Mouse (Mus musculus): ENCODE measurements around the gene Fam107b. TPM values are rescaled to one million over a fixed set of nuclear protein-coding genes. Genes with fewer than 3 reads are reported as not detected.

Fam107b gene
- polyA plus RNA-seq, 1 experiment from 2014 or later: 35.4 TPM

GRCm38 (mm10) chr2:3727225-3727930 is 157.1 kb downstream of the Fam107b start:
- 79% methylated on average over 5 of the region's 5 CpGs for WGBS
- ATAC-seq (ENCODE audit: insufficient number of reproducible peaks, insufficient read depth, low FRiP score, low TSS enrichment, low read depth): no peak; the same call in 1 of the 2 replicates

GRCm38 (mm10) chr2:3728090-3728489 is 157.8 kb downstream of the Fam107b start:
- H3K9ac ChIP-seq (replicated peaks): no peak overlapping the region
- peaks cover 41% of the 10 kb centered on the region for H3K4me1 ChIP-seq (replicated peaks)
- WGBS: 94% methylated on average over 4 of the region's 4 CpGs
- H3K27ac ChIP-seq: no peak overlapping the region
- H3K4me2 ChIP-seq: no peak overlapping the region
- no peak for ATAC-seq (ENCODE audit: insufficient number of reproducible peaks, insufficient read depth, low FRiP score, low TSS enrichment, low read depth)
- no peaks in the 10 kb centered on the region for H3K27me3 ChIP-seq
- no peaks in the 10 kb centered on the region for H3K9me3 ChIP-seq
- H3K36me3 ChIP-seq: no peaks in the 10 kb centered on the region
- no peak overlapping the region for H3K4me3 ChIP-seq (replicated peaks)

More at GRCm38 (mm10) chr2:3727225-3727930, 157.1 kb downstream of the Fam107b start:
- Histone ChIP-seq H3K4me3 (replicated peaks) (no peak overlapping the region), H3K9ac (replicated peaks) (no peak overlapping the region), H3K4me1 (replicated peaks) (peaks cover 38% of the 10 kb centered on the region), H3K27me3 (no peaks in the 10 kb centered on the region), H3K4me2 (no peak overlapping the region), H3K36me3 (no peaks in the 10 kb centered on the region), H3K9me3 (no peaks in the 10 kb centered on the region), H3K27ac (no peak overlapping the region)

GRCm38 (mm10) chr2:3729586-3729985 is 159.3 kb downstream of the Fam107b start:
- Histone ChIP-seq H3K36me3 (no peaks in the 10 kb centered on the region), H3K27me3 (no peaks in the 10 kb centered on the region), H3K27ac (no peak overlapping the region), H3K4me1 (replicated peaks) (peaks cover 44% of the 10 kb centered on the region), H3K9ac (replicated peaks) (no peak overlapping the region), H3K4me2 (no peak overlapping the region), H3K9me3 (no peaks in the 10 kb centered on the region), H3K4me3 (replicated peaks) (no peak overlapping the region)
- no peak for ATAC-seq (ENCODE audit: insufficient number of reproducible peaks, insufficient read depth, low FRiP score, low TSS enrichment, low read depth)
- 83% methylated on average over 3 of the region's 3 CpGs for WGBS

- Histone ChIP-seq H3K4me3 (replicated peaks) (no peak overlapping the region), H3K27me3 (no peaks in the 10 kb centered on the region), H3K9ac (replicated peaks) (no peak overlapping the region), H3K9me3 (no peaks in the 10 kb centered on the region), H3K4me1 (replicated peaks) (peaks cover 41% of the 10 kb centered on the region), H3K27ac (no peak overlapping the region), H3K4me2 (no peak overlapping the region), H3K36me3 (no peaks in the 10 kb centered on the region)
- no peak for ATAC-seq (ENCODE audit: insufficient number of reproducible peaks, insufficient read depth, low FRiP score, low TSS enrichment, low read depth)
- 68% methylated on average over 10 of the region's 10 CpGs for WGBS
Observed at GRCm38 (mm10) chr2:3730744-3731143, 160.5 kb downstream of the Fam107b start.

DNA sequence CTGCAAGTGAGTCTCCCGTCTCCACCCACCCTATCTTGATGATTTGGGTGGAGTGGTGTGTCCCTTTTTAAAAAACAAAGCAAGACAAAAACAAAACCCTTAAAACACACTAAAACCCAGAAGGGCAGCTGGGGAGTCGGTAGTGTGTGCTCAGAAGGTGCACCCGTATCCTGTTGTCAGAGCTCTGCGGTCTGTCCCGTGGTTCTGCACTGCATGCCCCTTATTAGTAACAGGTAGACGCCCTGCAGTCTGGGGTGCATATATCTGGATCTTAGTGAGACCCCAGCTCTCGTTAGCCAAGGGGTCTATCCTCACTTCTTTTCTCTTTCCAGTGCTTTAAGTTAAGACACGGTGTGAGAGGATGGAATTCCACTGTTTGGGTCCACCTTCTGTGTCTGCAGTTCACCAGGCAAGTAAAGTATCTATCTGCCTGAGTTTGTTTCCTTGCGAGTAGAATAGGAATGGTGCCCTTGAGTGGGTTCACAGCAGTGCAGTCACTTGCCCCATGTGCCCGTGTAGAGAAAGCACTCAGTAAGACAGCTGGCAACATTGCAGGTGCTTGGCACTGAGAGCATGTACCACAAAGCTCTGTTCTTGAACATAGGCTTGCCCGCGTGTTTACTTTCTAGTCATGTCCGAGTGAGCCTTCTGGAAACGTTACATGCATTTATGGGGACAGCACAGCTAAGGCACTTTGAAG is 161.2 kb downstream of the Fam107b start:
- Histone ChIP-seq H3K4me3 (replicated peaks) (no peak overlapping the region), H3K9me3 (no peaks in the 10 kb centered on the region), H3K4me1 (replicated peaks) (peaks cover 39% of the 10 kb centered on the region), H3K27ac (no peak overlapping the region), H3K27me3 (no peaks in the 10 kb centered on the region), H3K9ac (replicated peaks) (no peak overlapping the region), H3K4me2 (no peak overlapping the region), H3K36me3 (no peaks in the 10 kb centered on the region)
- no peak for ATAC-seq (ENCODE audit: insufficient number of reproducible peaks, insufficient read depth, low FRiP score, low TSS enrichment, low read depth)
- 88% methylated on average over 14 of the region's 14 CpGs for WGBS

- Histone ChIP-seq H3K4me2 (no peak overlapping the region), H3K4me3 (replicated peaks) (no peak overlapping the region), H3K36me3 (0 out of 2 replicates have a peak, but pooled peaks cover under 1% of the 10 kb centered on the region), H3K9ac (replicated peaks) (no peak overlapping the region), H3K27me3 (no peaks in the 10 kb centered on the region), H3K9me3 (no peaks in the 10 kb centered on the region), H3K4me1 (replicated peaks) (peaks cover 48% of the 10 kb centered on the region), H3K27ac (peak overlapping the region; percentile 72; the same call in 1 of the 2 replicates)
- 39% methylated on average over 6 of the region's 6 CpGs for WGBS
- no peak for ATAC-seq (ENCODE audit: insufficient number of reproducible peaks, insufficient read depth, low FRiP score, low TSS enrichment, low read depth)
Observed at GRCm38 (mm10) chr2:3737917-3738694, 167.8 kb downstream of the Fam107b start.

- H3K27ac ChIP-seq: no peak overlapping the region
- WGBS: 78% methylated on average over 12 of the region's 12 CpGs
- H3K36me3 ChIP-seq: 0 out of 2 replicates have a peak, but pooled peaks cover 6% of the 10 kb centered on the region
- no peak overlapping the region for H3K4me2 ChIP-seq
- ATAC-seq (ENCODE audit: insufficient number of reproducible peaks, insufficient read depth, low FRiP score, low TSS enrichment, low read depth): no peak
- no peak overlapping the region for H3K4me3 ChIP-seq (replicated peaks)
- peaks cover 48% of the 10 kb centered on the region for H3K4me1 ChIP-seq (replicated peaks)
- H3K9me3 ChIP-seq: no peaks in the 10 kb centered on the region
- no peak overlapping the region for H3K9ac ChIP-seq (replicated peaks)
- H3K27me3 ChIP-seq: no peaks in the 10 kb centered on the region
Observed at GRCm38 (mm10) chr2:3738734-3739133, 168.4 kb downstream of the Fam107b start.

GRCm38 (mm10) chr2:3739351-3739961 is 169.2 kb downstream of the Fam107b start:
- H3K4me2 ChIP-seq: no peak overlapping the region
- H3K4me3 ChIP-seq (replicated peaks): no peak overlapping the region
- ATAC-seq (ENCODE audit: insufficient number of reproducible peaks, insufficient read depth, low FRiP score, low TSS enrichment, low read depth): peak; percentile 48; the same call in 1 of the 2 replicates
- H3K9me3 ChIP-seq: no peaks in the 10 kb centered on the region
- peak overlapping the region; percentile 62; the same call in 1 of the 2 replicates for H3K27ac ChIP-seq
- 0 out of 2 replicates have a peak, but pooled peaks cover 6% of the 10 kb centered on the region for H3K36me3 ChIP-seq
- peaks cover 45% of the 10 kb centered on the region for H3K4me1 ChIP-seq (replicated peaks)
- H3K9ac ChIP-seq (replicated peaks): no peak overlapping the region
- no peaks in the 10 kb centered on the region for H3K27me3 ChIP-seq
- WGBS: 64% methylated on average over 7 of the region's 7 CpGs

DNA sequence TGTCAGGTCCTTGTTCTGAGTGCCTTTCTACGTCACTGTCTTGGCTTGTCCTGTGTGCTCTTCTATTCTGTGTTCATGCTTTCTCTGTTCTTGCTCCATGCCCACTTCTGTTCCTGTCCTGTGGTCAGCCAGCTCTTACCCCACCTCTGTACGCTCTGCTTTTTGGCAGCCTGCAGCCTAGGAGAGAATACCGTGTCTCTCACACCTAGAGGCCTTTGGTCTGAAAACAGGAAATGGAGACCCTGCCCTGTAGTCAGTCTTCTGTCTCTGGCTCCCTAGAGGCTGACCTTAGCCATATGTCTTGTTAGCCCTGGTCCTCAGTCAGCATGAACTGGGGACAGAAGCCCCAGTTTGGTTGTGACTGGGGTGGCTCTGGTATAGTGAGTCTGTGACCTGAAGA is 170.0 kb downstream of the Fam107b start:
- H3K27me3 ChIP-seq: no peaks in the 10 kb centered on the region
- no peak overlapping the region for H3K4me3 ChIP-seq (replicated peaks)
- H3K4me1 ChIP-seq (replicated peaks): peaks cover 47% of the 10 kb centered on the region
- no peak overlapping the region for H3K9ac ChIP-seq (replicated peaks)
- ATAC-seq (ENCODE audit: insufficient number of reproducible peaks, insufficient read depth, low FRiP score, low TSS enrichment, low read depth): no peak
- H3K9me3 ChIP-seq: no peaks in the 10 kb centered on the region
- H3K4me2 ChIP-seq: no peak overlapping the region
- no peak overlapping the region for H3K27ac ChIP-seq
- H3K36me3 ChIP-seq: 0 out of 2 replicates have a peak, but pooled peaks cover 6% of the 10 kb centered on the region
- WGBS: 66% methylated on average over 3 of the region's 3 CpGs

DNA sequence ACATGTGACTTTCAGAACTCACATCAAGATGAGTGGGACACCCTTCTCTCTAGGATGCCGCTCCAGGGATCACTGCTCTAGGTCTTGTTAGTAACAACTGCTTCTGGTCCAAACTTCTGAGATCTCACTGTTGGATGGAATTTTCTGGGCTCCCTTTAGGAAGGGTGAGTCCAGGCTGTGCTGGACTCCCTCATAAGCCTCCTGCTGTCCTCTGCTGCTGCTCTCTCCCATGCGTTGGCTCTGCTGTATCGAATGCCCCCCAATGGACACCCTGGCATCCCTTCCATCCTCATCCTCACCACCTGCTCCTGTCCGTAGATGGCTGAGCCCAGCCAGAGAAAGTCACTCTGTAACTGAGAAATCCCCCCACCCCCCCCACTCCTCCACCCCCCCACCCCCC is 170.4 kb downstream of the Fam107b start:
- H3K4me2 ChIP-seq: no peak overlapping the region
- H3K4me3 ChIP-seq (replicated peaks): no peak overlapping the region
- no peak overlapping the region for H3K27ac ChIP-seq
- 0 out of 2 replicates have a peak, but pooled peaks cover 6% of the 10 kb centered on the region for H3K36me3 ChIP-seq
- H3K4me1 ChIP-seq (replicated peaks): peaks cover 47% of the 10 kb centered on the region
- 93% methylated on average over 4 of the region's 4 CpGs for WGBS
- ATAC-seq (ENCODE audit: insufficient number of reproducible peaks, insufficient read depth, low FRiP score, low TSS enrichment, low read depth): no peak
- H3K27me3 ChIP-seq: no peaks in the 10 kb centered on the region
- no peaks in the 10 kb centered on the region for H3K9me3 ChIP-seq
- H3K9ac ChIP-seq (replicated peaks): no peak overlapping the region
